Mouse (Mus musculus) effector memory CD4-positive, alpha-beta T cell, adult 5 months (primary cell): ENCODE results near the gene Olfr480. TPM values are rescaled to one million over a fixed set of nuclear protein-coding genes. Genes with fewer than 3 reads are reported as not detected.

Source experiments
- polyA plus RNA-seq: library from polyadenylated mRNA; unstranded; fragments of 100-300 nt; shearing (Covaris generic); gene quantifications from one replicate; pipeline ENCODE4 v1.2.1, GENCODE M21; 2017

The Olfr480 gene
- not detected for polyA plus RNA-seq

GRCm38 (mm10) chr7:108067246-108067645 is at the start of gene Olfr480:
Gene Olfr480, minus strand, starts transcription at chr7:108067346.

DNA sequence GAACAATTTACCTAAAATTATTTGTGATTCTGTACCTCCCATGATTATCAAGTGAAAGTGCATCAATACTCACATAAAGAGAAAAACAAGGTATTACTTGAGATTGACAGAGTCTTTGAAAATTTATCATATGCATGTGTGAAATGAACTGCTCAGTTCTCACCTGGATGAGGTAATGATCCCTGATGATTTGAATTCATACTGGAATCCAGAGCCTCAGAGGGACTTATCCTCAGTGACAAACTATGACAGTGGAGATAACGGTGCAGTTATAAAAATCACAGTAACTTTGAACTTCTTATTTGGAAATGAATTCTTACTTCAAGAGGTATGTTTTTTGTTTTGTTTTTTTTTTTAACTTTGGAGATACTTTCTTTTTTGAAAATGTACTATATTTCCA is 33.4 kb upstream of the Olfr480 start, which contains the start of gene Olfr483:
Olfr483 (plus strand) TSS at position 301 of the 400 bp plus-strand sequence.

GRCm38 (mm10) chr7:108097486-108097885 is 30.3 kb upstream of the Olfr480 start, which contains the start of gene Olfr482:
Gene Olfr482, minus strand, starts transcription at chr7:108097586.

GRCm38 (mm10) chr7:108079555-108079954 is 12.4 kb upstream of the Olfr480 start, which contains the start of gene Olfr481:
Gene Olfr481, plus strand, starts transcription at chr7:108079855.

DNA sequence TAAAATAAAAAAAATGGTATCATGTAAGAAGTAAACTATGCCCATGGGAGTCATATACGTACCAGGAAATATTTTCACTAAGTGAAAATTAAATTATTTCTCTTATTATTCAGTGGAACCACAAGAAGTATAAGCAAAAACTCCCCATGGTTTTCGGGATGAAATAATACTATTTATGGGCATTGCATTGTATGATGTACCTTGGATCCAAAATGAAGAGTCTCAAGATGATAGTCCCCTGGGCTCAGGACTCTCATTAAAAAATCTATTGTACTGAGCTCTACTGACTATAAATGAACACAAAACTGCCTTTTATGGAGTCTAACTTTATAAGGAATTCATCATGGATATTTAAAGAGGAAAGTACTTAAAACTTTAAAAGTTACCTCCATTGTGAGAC is 16.8 kb downstream of the Olfr480 start, which contains the start of gene Olfr479:
Olfr479 (plus strand) TSS at position 301 of the 400 bp plus-strand sequence.

DNA sequence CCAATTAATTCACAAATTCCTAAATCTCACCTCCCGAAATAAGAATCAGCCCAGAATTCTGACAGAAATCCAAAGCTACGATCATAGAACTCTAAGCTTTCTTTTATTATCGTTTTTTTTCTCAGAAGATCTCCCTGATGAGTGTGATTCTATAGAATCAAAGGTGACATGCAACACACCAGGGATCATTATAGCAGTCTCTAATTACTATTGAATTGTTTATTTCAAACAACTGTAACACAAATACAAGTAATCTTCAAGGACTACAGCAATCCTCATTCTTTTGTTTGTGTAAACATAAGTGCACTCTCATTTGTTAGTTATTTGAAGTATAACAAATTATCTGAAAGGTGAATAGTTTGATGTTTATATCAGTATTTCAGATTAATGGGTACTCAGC is 33.3 kb downstream of the Olfr480 start, which contains the start of gene Olfr478:
Olfr478 (minus strand) TSS at position 101 of the 400 bp plus-strand sequence.

Other genes with a start within 250 kb of the Olfr480 start
- gene Olfr469, start 241.8 kb downstream of the Olfr480 start, polyA plus RNA-seq: not detected
- not detected for gene Olfr470, start 219.9 kb downstream of the Olfr480 start, polyA plus RNA-seq
- gene Olfr472, start 169.4 kb downstream of the Olfr480 start, polyA plus RNA-seq: 0.09 TPM
- gene Olfr473, start 136.9 kb downstream of the Olfr480 start, polyA plus RNA-seq: not detected
- not detected for gene Olfr474, start 112.7 kb downstream of the Olfr480 start, polyA plus RNA-seq
- not detected for gene Olfr476, start 102.5 kb downstream of the Olfr480 start, polyA plus RNA-seq
- not detected for gene Olfr477, start 80.7 kb downstream of the Olfr480 start, polyA plus RNA-seq
- gene Olfr478, start 33.4 kb downstream of the Olfr480 start, polyA plus RNA-seq: not detected
- not detected for gene Olfr479, start 16.7 kb downstream of the Olfr480 start, polyA plus RNA-seq
- gene Olfr481, start 12.5 kb upstream of the Olfr480 start, polyA plus RNA-seq: 0.09 TPM
- gene Olfr482, start 30.2 kb upstream of the Olfr480 start, polyA plus RNA-seq: not detected
- not detected for gene Olfr483, start 33.5 kb upstream of the Olfr480 start, polyA plus RNA-seq
- gene Olfr484, start 60.1 kb upstream of the Olfr480 start, polyA plus RNA-seq: 0.07 TPM
- not detected for gene Olfr485, start 92.5 kb upstream of the Olfr480 start, polyA plus RNA-seq
- gene Olfr486, start 105.4 kb upstream of the Olfr480 start, polyA plus RNA-seq: not detected
- not detected for gene Olfr487, start 147.3 kb upstream of the Olfr480 start, polyA plus RNA-seq
- not detected for gene Olfr488, start 191.0 kb upstream of the Olfr480 start, polyA plus RNA-seq
- gene Olfr490, start 221.6 kb upstream of the Olfr480 start, polyA plus RNA-seq: not detected
- not detected for gene Olfr491, start 246.1 kb upstream of the Olfr480 start, polyA plus RNA-seq